Mouse (Mus musculus): Measurements from ENCODE around the gene Slc4a3.

DNA sequence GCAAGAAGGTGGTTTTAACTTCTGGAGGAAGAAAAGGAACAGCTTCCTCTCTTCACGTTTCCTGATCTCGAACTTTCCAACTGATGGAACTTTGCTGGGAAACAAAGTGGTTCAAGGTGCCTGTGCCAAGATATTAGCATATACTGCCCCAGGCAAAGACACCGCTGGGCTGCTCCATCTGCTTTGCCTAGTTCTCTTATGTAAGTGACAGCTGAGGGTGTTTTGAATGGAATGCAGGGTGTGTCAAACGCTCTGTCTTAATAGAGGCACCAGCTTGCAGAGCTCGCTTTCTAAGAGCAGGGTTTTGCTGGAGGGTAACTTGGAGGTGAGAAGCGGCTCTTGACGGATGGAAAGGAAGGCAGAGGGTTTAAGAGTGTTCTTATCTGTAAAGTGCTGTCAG is 42.8 kb downstream of the Slc4a3 start:
- TF ChIP-seq FLI1 (IDR thresholded peaks at IDR 0.05; ENCODE audit: low read length) (no peak), GATA1 (IDR thresholded peaks at IDR 0.05; ENCODE audit: borderline replicate concordance, low read length) (no peak)
